Mouse (Mus musculus): Measurements from ENCODE around the gene Fastk.

The Fastk gene

DNA sequence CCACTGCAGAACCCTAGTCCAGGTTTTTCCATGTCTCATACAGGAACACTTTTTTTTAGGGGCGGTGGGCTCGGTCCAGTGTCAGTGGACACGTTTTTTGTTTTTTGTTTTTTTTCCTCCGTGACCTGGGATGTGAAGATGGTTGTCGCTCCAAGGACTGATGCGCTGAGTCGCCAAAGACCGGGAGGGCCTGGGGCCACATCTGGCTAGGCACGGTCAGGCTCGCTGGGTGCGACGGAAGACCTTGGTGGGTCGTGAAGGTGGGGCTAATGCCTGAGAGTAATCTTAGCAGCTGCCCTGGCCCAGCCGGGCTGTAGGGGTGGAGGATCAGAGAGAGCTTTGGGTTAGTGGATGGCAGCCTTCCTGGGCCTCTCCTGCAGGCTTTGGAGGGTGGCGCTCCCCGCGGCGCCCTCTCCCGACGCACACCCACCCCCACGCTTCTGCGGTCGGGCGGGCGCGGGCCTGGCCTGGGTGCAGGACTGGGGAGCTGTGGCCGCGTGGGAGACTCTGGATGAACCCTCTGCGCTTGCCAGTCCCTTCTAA, 7.7 kb upstream of the Fastk start:
- under 1% methylated on average over 29 of the region's 29 CpGs for WGBS

DNA sequence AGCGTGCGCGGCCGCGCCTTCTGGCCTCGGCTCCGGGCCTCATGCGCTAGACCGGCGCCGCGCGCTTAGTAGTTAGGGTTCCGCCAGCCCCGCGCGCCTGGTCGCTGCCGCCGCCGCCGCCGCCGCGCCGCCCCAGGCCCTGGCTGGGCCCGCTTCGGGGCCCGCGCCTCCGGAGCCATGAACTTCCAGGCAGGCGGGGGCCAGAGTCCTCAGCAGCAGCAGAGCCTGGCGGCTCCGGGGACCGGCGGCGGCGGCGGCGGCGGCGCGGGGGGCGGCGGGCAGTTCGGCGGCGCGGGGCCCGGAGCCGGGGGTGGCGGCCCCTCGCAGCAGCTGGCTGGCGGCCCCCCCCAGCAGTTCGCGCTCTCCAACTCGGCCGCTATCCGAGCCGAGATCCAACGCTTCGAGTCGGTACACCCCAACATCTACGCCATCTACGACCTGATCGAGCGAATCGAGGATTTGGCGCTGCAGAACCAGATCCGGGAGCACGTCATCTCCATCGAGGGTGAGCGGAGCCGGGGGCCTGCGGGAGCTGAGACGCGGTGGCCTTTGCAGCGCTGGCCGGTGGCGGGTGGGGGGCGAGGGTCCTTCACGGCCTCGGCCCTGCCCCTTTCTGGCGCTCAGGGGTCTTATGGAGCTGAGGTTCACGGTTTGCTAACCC, 7.1 kb upstream of the Fastk start, which contains the start of gene Agap3:
Gene Agap3 (plus strand): TSS at position 148 of the 661 bp plus-strand sequence.
- under 1% methylated on average over 76 of the region's 85 CpGs for WGBS

GRCm38 (mm10) chr5:24451264-24452029, 6.4 kb upstream of the Fastk start:
- 4% methylated on average over 55 of the region's 66 CpGs for WGBS

- WGBS: 1% methylated on average over 34 of the region's 34 CpGs
Observed at GRCm38 (mm10) chr5:24447624-24448298, 2.7 kb upstream of the Fastk start, which contains the start of gene Tmub1. TSS of gene Tmub1 (minus strand) at chr5:24447854.

GRCm38 (mm10) chr5:24446630-24447029, 1.5 kb upstream of the Fastk start:
- WGBS: 94% methylated on average over 7 of the region's 7 CpGs

- 50% methylated on average over 20 of the region's 20 CpGs for WGBS
Observed at GRCm38 (mm10) chr5:24445428-24446080, 467 bp upstream of the Fastk start.

DNA sequence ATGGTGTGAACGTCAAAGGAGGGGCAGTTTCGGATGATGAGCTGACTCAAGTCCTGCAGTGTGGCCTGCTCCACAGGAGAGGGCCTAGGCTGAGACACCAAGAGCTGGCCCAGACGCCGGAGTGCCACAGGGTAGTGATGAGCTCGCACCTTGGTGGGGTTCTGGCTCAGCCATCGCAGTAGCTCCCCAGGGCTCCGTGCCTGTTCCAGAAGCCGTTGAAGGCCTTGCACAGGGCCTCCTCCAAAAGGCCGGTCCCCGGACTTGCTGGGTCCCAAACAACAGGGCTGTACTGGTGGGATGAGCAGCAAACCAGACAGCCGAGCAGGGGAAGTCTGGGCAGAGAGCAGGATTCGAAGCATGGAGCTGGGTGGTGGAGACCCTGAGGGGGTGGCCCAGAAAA, 1.2 kb downstream of the Fastk start:
- WGBS: 81% methylated on average over 12 of the region's 12 CpGs

DNA sequence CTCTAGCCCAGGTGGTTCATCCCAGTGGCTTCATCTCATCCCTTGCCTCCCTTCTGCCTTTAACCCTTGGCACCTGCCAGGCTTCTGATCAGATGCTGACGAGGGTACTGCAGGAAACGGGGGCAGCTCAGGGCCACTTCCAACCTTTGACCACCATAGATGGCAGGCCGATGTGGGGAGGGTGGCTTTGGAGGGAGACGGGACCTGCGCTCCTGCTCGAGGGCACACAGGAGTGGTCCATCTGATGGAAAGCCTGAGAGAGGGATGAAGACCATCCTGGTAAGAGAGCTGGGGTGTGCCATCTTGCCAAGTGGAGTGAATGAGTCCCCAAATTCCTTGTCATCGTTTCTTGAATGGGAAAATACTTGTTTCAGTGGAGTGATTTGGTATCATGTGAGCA, 1.9 kb downstream of the Fastk start:
- WGBS: 91% methylated on average over 7 of the region's 7 CpGs

- 85% methylated on average over 9 of the region's 9 CpGs for WGBS
Observed at GRCm38 (mm10) chr5:24442029-24442428, 3.1 kb downstream of the Fastk start.

DNA sequence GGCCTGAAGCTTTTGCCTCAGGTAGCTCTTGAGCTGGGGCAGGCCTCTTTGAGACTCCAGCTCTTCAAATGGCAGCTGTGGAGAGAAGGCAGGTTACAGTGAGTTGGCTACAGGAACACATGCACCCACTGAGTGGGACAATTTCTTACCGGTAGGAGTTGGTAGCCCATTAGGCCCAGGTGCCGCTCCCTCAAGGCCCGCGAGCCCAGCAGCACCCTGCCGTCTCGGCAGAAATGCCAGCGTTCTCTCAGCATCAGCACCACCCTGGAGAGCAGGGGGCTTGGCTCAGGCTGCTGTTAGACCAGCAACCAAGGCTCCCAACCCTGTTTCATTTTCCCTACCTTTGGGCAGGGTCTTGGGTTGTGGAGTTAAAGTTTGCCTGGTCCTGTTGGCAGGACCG, 3.9 kb downstream of the Fastk start:
- 93% methylated on average over 8 of the region's 8 CpGs for WGBS

DNA sequence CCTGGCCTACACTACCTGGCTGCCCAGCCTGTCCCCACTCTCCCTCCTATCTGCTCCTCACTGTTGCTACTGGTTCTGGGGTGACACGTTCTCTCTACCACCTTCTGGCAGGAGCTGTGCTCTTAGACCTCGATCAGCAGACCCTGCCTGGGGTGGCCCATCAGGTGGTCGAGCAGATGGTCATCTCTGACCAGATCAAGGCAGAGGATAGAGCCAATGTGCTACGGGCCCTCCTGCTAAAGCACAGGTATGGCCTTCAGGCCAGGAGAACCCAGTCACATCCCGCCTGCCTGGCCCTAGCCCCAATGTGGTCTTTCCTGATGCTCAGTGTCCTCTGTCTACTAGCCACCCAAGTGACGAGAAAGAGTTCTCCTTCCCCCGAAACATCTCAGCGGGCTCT, 11.1 kb downstream of the Fastk start:
- 92% methylated on average over 8 of the region's 8 CpGs for WGBS

- WGBS: 50% methylated on average over 9 of the region's 9 CpGs
Observed at GRCm38 (mm10) chr5:24428596-24428995, 16.5 kb downstream of the Fastk start.

GRCm38 (mm10) chr5:24427981-24428402, 17.1 kb downstream of the Fastk start:
- WGBS: 31% methylated on average over 15 of the region's 15 CpGs

- 58% methylated on average over 12 of the region's 12 CpGs for WGBS
Observed at GRCm38 (mm10) chr5:24427285-24427633, 17.8 kb downstream of the Fastk start.

- WGBS: 36% methylated on average over 9 of the region's 9 CpGs
Observed at GRCm38 (mm10) chr5:24426556-24427284, 18.4 kb downstream of the Fastk start.

GRCm38 (mm10) chr5:24426037-24426432, 19.1 kb downstream of the Fastk start:
- WGBS: 9% methylated on average over 10 of the region's 10 CpGs

DNA sequence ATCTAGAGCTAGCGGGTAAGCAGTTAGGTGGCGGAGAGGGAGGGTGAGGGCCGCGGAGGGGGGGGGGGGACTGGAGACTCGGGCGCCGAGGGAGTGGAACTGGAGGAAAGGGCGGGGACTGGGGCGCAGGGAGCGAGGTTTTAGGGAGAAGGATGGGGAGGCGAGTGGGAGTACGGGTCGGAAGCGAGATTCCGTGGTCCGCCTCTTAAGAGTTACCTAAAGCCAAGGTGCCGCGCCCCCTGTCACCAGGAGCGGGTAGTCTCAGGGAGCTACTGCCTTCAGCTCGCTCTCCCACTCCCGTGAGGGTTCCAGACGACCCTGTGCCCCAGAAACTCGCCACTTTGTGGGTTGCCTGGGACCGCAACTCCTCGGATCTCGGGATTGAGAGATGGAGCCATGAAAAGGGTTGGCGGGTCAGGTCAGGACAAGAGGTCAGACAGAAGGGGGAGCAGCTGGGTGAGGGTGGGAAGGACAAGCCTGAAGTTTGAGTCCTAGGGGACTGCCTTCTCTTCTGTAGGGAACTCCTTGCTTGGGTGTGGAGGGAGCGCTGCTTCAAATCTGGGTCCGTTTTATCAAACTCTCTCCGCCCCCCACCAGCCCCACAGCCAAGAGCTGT, 19.6 kb downstream of the Fastk start:
- WGBS: 2% methylated on average over 30 of the region's 30 CpGs

DNA sequence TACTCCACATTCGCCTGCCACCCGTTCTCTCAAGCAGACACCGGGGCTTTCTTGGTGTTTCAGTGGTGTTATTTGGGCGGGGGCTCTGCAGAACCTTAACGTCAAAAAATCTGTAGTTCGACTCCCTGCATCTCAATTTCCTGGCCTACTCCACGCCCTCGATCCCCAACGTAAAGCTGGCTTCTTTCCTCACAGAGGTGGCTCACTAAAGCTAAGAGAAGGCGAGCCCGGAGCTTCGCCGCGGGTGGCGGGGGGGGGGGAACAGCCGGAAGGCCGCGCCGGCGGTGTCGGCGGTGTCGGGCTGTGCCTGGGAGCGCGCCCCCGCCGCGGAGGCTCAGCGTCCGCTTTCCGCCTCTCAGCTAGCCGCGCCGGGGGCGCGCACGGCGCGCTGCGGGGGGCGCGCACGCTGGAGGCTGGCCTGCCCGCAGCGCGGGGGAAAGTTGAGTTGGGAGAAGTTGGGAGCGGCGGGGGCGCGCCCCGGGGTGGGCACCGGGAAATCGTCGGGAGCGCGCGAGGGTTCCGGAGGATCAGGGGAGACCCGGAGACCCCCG, 20.2 kb downstream of the Fastk start:
- 2% methylated on average over 57 of the region's 60 CpGs for WGBS

GRCm38 (mm10) chr5:24424004-24424781, 20.9 kb downstream of the Fastk start:
- 5% methylated on average over 21 of the region's 21 CpGs for WGBS

All from cerebral cortex, adult 2 months (tissue).